Mouse (Mus musculus) 416B (cell line): ENCODE data around the gene Hs1bp3.

Source experiments
- DNase-seq: peaks from one replicate; pipeline ENCODE4 v3.0.0; 2011; ENCODE audit warnings: low read depth

Gene Hs1bp3

DNA sequence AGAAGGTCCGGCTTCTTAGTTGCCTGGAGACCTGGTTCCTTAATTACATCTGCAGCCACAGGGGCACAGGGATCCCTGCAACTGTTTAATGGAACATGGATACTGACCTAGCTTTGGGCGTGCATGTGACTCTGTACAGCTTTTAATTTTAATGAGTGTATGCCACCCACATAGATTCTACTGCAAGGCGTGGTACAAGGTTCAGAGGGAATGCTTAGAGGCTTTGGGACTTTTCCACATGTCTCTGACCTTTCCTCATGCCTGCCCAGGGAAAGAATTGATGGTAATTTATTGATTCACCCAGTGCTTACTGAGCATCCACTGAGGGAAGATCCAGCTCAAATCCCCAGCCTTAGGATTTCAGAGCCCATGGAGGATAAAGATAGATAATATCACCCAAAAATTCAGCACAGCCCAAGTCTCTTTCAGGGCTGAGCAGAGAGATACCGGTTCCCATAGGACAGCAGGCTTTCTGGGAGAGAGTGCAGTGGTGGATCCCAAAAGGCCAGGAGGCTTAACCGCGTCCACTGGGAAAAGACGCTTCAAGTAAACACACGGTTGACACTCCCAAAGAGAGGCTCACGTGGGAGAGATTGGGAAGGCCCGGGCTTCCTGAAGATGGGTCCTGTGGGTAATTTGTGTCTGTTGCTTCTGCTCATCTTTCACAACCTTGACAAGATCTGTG is 23.5 kb downstream of the Hs1bp3 start:
- DNase-seq, result no peak

DNA sequence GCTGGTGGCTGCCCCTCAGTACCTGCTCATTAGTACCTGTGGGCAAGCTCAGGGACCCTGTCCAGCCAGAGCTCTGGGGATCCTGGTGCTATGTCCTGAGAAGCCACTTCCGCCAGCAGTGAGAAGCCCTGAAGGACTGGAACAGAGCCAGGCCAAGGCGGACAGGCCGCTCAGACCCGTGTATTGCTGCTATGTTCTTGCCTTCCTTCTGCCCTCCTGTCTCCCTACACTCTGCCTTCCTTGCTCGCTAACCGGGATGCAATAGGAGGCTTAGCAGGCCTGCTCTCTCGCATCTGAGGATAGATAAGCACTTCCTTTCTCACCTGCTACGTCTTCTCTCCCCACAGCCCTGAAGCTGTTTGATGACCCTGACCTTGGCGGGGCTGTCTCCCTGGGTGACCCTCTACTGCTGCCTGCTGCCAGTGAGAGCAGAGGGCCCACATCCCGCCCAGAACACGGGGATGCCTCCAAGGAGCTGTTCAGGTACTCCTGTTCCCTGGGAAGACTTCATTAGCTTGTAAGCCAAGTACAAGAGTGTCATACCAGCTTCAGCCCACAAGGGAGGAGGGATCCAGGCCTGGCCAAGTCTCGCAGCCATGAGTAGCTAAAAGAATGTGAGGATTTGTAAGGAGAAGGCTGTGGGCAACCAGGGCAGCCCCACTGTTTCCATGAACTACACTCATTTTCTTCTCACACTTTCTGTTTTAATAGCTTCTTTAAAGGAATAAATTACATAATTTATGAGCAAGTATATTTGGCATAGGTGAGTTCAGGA is 24.2 kb downstream of the Hs1bp3 start:
- DNase-seq, result no peak

DNA sequence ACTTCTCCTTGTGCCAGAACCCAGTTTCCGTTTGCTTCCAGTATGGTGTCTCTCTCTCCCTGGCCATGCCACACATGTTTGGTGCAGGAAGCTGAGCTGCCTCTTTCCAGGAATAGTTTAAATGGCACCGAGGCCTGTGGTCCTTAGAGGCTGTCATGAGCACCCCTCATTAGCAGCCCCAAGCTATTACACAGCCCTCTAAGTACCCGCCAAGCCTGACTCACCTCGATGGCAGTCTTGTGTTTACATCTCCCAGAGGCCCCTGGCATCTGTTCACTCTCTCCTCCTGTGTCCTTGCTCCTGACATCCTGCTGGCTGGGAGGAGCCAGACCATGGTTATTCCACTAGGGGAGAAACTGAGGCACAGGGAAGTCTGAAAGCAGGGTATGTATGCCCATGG is 25.3 kb downstream of the Hs1bp3 start:
- no peak for DNase-seq

DNA sequence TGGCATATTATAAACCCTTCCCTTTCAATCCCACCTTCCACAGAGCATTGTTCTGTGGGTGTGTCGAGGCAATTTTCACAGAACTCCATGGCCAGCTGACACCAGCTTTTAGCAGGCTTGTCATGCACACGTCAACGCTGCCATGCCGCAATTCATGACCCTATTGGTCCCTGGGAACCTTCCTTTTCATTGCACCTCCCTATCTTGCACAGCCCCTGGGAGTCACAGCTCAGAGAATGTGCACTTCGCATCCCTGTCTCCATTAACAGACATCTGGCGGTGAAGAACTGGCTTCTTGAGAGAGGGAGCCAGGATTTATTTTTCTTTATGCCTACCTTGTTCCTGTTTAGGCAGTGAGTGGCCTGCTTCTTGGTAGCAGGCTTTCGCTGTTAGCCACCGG is 25.7 kb downstream of the Hs1bp3 start:
- DNase-seq, result no peak

DNA sequence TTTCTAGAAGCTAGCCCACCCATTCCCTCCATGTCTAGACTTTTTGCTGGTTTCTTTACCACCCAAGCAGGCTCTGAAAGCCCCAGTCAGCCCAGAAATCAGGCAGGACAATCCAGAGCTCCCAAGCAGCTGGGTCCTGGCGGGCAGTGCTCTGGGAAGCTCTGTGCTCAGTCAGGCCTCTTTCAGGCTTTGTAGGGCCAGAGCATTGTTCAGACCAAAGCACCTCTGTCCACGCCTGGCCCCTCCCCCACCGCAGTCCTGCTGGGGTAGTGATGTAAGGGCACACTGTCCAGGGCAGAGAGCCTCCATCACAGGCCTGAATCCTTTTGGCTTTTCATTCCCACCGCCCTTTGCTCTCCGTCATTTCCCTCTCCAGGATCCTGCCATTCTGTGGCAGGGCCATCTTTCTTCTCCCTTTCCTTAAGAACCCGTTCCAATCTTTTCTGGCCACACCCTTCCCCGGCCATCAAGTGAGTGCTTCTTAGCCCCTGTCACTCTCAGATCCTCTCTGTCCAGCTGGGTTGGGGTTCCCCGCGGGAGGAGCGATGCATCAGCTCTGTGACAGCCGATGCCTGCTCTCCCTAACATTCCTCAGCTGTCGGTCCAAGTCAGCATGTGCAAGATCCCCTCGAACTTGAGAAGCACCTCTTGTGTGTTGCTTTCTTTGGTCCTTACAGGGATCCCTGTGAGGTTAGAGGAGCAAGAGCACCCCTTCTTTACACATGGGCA is 26.5 kb downstream of the Hs1bp3 start:
- DNase-seq, result no peak

DNA sequence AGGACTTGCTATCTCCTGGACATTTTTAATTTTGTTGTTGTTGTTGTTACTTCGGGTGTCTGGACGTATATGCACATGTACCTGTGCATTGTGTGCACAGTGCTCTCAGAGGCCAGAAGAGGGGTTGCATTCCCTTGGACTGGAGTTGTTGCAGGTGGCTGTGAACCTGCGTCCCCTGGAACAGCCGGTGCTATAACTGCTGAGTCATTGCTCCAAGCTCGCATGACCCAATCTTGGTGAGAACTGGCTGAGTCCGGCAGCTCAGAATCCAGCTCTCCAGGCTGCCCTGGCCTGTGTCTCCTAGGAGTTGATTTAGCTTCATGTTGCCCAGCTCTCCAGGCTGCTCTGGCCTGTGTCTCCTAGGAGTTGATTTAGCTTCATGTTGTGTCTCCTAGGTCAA is 27.8 kb downstream of the Hs1bp3 start:
- no peak for DNase-seq

DNA sequence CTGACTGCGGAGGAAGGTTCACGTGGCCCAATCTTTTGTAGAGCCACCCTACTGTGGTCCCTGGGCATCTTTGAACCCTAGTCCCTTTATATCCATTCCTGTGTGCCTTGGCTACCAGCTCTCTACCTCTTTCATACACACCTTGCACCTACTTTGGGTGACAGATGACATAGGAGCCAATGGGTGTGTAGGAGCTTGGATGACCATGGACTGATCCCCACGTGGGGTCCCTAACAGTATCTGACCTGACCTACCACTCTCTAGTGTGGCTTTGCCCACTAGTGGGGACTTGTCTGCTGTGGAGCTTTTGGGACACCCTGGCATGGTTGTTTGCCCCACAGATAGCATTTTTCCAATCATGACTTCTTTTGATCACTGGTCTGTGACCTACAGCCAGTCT is 30.1 kb downstream of the Hs1bp3 start:
- DNase-seq, result no peak

DNA sequence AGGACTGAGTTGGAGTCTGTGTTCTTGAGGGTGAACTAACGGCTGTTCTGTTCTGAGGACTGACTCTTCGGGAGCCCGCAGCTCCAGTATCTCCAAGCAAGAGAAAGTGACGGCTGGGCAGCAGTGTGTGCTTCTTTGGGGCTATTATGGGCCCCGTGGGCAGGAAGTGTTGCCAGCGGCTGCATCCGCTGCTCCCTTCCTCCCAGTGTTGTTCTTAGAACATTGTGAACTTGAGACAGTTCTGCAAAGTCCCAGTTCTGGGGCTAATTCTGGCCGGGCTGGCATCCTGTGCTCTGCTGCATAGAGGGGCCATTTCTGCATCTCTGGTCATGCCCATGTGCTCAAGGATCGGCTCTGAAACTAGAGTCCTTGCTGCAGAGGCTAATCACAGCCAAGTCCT is 31.7 kb downstream of the Hs1bp3 start:
- peak; percentile 90 for DNase-seq

DNA sequence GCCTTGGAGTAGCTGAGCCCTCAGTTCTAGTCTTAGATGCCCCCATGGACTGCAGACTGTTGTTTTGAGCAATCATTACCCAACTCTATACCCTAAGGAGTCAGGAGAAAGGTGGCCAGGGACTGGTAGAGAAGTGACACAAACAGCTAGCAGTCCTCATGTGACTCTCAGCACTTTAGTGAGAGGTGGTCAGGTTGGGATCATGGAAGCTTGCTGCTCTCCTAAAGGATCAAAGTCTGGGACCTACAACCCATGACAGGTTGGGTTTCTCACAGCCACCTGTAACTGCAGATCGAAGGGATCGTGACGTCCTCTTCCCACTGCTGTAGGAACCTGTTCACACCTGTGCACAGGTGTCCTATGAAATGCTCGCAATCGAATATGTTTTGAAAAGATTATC is 32.3 kb downstream of the Hs1bp3 start:
- no peak for DNase-seq

DNA sequence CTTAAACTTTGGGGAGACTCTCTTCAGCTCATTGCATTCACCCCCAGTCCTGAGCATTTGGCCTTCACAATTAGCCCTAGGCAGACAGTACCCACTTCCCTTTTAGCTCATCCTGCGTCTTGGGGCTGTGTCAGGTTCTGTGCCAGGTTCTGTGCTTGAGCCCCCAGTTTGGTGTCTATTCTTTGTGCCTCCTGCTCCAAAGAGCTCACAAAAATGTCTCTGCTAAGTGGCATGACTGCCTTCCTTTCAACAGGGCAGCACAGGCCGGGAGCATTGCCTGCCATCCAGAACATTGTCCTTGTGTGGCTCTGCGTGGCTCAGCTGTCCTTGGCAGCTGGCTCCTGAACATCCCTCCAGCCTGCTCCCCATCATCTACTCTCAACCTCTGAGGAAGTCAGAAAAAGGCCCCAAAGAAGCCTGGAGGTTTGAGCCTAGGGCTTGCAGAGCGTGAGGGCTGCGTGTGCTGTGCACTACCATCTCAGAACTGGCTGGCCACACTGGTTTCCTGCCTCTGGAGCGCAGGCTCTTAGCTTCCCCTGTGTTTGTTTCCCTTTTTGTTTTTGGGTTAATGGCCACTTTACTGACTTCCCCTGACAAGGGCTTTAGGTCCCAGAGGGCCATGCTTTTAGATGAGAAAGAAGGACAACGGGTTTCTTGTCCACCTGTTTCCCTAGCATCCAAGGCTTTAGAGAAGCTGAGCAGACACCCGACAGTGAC is 34.7 kb downstream of the Hs1bp3 start:
- DNase-seq, result peak; percentile 64

DNA sequence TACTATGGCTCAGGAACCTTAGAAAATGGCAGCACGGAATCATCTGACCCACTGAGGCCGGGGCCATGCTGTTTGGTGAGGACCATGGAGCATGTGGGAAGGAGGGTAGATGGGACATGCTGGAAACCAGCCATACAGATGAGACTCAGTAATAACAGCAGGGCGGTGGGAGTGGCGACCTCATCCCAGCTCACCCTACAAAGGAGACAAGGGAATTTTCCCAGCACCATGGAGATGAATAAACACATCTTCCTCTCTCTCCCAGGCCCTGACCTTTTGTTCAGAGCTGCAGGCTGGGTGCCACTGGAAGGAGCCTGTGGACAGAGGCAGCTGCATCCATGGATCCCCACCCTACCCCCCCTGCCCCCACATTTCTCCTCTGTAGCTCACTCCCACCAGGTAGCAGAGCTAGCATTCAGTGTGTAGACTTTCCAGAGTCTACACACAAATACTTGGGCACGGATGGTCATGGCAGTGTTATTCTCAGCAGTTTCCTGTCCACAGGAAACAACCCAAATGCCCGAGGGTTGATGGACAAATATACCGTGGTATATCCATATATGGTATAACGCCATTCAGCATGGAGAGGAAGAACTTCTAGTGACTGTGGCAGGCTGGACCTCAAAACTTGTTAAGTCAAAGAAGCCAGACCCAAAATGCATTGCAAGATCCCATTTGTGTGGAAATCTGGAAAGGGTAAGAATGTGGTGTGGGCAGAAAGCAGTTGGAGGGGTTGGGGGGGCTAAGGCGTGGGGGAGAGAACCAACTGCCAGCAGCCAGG is 35.7 kb downstream of the Hs1bp3 start:
- DNase-seq, result peak; percentile 44

DNA sequence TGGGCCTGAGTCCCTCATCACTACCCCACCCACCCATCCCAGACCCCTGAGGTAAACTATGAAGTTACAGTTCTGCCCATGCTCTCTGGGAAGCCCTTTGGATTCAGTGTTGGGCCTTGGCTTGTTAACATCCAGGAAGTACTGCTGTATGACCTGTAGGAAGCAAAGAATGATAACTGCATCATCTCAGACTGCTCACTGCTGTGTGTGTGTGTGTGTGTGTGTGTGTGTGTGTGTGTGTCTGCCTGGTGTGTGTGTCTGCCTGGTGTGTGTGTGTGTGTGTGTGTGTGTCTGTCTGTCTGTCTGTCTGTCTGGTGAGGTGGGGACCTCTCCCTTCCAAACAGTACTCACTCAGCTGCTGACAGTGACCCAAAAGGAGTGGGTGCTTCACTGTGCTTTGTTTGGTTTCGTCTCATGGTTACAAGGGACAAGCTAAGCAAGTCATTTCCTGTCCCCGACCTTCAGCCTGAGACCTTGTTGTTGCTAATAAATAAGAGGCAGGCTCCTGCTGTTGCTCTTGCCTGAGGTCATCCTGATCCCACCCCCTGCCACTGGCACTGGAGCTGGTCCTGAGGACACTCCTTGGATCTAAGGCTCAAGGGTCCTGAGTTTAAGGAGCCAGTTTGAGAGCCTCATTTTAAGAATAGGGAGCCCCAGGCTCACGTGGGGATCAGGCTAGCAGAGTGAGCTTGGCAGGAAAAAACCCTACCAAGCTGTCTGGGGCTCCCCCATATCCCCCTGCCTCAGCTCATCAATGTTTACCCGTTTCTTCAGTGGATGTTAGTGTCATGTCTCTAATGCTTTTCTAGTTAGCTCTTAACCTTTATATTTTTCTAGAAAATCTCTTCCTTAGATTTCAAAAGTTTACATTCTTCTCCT is 38.0 kb downstream of the Hs1bp3 start:
- peak; percentile 76 for DNase-seq

DNA sequence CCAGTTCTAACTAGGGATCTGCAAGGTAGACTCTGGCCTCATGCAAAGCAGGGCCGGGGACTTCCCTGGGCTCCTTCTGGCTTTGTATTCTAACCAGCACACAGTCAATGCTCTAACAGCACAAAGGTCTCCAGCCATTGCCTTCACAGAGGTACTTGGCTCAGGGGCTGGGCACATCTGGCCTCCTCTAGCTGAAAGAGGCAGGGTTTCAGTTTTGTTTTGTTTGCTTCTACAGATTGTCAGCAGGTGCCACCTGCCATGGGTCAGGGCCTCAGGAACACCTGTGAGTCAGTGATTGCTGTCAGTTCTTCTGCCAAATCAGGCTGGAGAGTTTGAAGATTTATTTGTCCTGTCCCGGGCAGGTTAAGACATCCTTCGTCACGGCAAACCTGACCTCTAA is 39.8 kb downstream of the Hs1bp3 start:
- no peak for DNase-seq

DNA sequence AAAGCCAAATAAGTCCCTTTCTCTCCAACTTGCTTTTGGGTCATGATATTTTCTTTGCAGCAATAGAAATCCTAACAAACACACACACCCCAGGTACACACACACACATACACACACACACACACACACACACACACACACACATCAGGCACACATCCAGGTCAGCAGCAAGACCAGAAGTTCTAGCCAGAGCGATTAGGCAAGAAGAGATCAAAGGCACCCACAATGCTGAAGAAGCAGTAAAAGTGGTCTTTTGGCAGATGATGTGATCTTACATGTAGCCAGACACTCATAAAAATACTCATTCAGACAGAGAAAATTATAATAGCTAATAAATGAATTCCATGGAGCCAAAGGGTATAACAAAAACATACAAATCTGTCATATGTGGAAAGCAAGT is 41.0 kb downstream of the Hs1bp3 start:
- DNase-seq, result no peak

DNA sequence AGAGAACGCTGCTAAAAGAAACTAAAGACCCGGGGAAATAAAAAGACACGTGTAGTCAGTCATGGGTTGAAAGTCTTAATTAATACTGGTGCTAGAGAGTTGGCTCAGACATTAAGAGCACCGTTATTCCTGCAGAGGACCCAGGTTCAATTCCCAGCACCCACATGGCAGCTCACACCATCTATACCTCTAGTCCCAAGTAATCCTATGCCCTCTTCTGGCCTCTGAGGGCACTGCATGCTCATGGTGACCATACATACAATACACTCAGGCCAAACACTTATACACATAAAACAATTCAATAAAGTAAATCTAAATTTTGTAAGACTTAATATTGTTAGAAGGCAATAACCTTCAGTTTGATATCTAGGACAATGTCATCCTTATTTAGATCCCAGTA is 41.8 kb downstream of the Hs1bp3 start:
- DNase-seq, result no peak

DNA sequence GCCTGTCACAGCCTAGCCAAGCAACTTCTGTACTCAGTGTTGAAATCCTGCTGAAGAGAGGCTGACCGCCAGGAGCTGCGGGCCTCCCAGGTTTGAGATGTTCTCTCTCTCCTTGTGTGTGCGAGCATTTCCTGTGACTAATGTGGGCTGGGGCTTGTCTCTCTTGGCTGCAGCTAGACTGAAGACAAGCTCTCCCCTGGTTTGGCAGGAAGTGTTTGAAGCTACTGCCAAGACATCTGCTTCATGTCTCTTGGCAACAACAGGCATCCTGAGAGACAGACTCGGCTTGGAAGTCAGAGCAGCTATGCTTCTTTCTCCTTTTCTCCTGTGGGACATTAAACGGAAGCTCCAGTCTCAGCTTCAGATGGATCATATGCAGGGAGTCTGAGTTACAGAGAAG is 44.2 kb downstream of the Hs1bp3 start:
- peak; percentile 93 for DNase-seq

DNA sequence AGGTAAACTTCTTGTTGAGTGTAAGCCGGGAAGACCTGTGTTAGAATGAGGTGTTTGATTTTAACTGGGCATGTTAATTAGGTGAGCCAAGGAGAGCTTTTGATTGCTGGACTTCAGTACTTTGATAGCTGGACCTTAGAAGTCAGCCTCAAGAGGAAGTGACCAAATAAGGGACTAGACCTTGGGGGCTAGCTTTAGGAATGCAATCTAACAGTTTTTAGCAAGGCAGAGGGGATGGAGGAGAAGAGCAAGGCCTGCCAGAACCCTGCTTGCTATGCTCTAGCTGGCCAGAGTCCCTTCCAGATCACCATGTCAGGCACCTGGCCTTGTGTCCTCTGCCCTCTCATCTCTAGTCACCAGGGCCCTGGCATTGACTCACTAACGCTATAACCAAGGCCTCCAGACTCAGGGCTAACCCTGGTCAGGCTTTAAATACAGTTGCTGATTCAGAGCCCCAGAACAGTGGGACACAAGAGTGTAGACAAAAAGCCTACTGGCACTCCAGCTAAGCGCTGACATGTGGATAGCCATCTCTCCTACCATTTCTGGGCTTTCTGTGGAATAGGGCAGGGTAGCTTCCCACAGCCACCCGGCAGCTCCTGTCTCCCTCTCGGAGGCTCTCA is 45.2 kb downstream of the Hs1bp3 start:
- DNase-seq, result peak; percentile 17

DNA sequence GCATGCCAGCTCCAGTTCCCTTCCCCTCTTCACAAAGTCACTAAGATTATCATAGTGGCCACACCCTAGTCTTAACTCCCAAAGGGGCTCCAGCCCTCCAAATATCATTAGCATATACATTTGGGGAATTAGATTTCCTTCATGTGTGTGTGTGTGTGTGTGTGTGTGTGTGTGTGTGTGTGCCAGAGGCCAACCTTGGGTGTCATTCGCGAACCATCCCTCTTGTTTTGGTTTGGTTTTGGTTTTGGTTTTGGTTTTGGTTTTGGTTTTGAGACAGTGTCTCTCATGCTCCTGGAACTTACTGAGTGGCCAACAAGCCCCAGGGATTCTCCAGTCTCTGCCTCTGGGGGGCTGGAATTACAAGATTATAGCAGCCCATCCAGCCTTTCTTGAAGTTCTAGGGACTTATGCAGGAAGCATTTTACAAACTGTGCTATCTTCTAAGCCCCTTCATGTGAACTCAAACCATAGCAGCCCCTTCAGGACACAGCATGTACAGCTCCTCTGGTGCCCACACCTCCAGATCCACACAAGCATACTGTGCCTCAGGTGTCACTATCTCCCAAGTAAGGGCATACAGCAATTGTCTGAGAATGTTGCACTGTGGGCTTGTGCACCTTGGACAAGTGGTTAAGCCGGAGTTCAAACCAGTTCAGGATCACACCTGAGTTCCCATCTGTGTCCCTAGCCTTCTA is 46.3 kb downstream of the Hs1bp3 start:
- no peak for DNase-seq

DNA sequence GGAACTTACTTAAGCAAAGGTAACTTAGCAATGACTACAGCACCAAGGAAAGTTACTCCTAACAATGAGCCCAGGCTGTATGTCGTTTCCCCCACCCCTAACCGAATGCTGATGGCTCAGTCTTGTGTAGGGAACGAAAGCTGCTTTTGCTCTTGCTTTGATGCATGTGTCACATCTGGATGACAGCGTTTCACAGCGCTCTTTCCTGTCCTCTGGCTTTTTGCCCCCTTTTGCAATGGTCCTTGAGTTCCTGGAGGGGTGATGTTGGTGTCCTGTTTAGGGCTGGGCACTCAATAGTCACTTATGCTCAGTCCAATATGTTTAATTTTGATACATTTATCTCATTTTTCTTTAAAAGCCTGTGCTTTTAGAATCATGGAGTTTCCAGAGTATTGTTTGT is 48.6 kb downstream of the Hs1bp3 start:
- no peak for DNase-seq

DNA sequence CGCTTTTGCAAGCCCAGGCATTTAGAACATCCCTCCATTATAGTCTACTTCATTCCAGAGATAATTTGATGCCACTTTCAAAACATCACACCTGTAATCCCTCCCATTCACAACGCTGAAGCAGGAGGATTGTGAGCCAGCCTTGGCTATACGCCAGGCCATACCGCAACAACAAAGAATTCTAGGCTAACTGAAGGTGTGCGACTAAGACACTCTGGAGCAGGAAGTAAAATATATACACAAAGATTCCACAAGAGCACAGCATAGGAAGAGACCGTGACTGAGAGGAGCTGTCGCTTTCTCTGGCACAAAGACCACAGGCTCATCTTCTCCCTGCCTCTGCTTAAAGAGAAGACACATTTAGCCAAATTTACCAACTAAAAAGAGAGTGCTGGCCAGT is 49.2 kb downstream of the Hs1bp3 start:
- DNase-seq, result no peak
